Mouse (Mus musculus) forebrain, embryonic 11.5 days (tissue): Measurements from ENCODE around the gene Rpl10a. TPM values are rescaled to one million over a fixed set of nuclear protein-coding genes. Genes with fewer than 3 reads are reported as not detected.
"Not testable (repeated sequence)": the region's sequence is repeated elsewhere in the genome, so short reads cannot be mapped to it uniquely, and the experiment has no call there.

ENCODE experiments used
- ATAC-seq: fragments of 200-750 bp; cut with Nextera tagmentation; replicated peaks from 2 replicates; pipeline ENCODE4 v1.8.0; 2017; ENCODE audit warnings: moderate TSS enrichment; ENCODE audit not compliant: low FRiP score
- DNase-seq: peaks from one replicate; pipeline ENCODE4 v3.0.0-alpha.2; 2017; ENCODE audit warnings: low spot score
- H3K27ac ChIP-seq: fragments of 300-500 bp; sonication (generic); 2 replicates; pipeline ENCODE4 v1.5.1; 2014; ENCODE audit warnings: low read depth, low read length
- H3K27me3 ChIP-seq: fragments of 300-500 bp; sonication (generic); 2 replicates; pipeline ENCODE4 v1.6.1; 2014; ENCODE audit warnings: mild to moderate bottlenecking, low read length, mixed read lengths; ENCODE audit not compliant: control insufficient read depth, insufficient read depth
- H3K36me3 ChIP-seq: fragments of 300-500 bp; sonication (generic); 2 replicates; pipeline ENCODE4 v1.6.1; 2014; ENCODE audit warnings: mild to moderate bottlenecking, low read length, moderate library complexity, mixed read lengths; ENCODE audit not compliant: control insufficient read depth, insufficient read depth
- H3K4me1 ChIP-seq: fragments of 300-500 bp; sonication (generic); replicated peaks from 2 replicates; pipeline ENCODE4 v1.6.1; 2014; ENCODE audit warnings: low read length, mixed read lengths; ENCODE audit not compliant: control insufficient read depth, insufficient read depth
- H3K4me2 ChIP-seq: fragments of 300-500 bp; sonication (generic); 2 replicates; pipeline ENCODE4 v1.6.1; 2014; ENCODE audit warnings: low read depth, mild to moderate bottlenecking, low read length, moderate library complexity, mixed read lengths; ENCODE audit not compliant: severe bottlenecking
- H3K4me3 ChIP-seq: fragments of 300-500 bp; sonication (generic); 2 replicates; pipeline ENCODE4 v1.5.1; 2014; ENCODE audit warnings: low read depth, low read length
- H3K9ac ChIP-seq: fragments of 300-500 bp; sonication (generic); 2 replicates; pipeline ENCODE4 v1.6.1; 2014; ENCODE audit warnings: low read length
- H3K9me3 ChIP-seq: fragments of 300-500 bp; sonication (generic); 2 replicates; pipeline ENCODE4 v1.6.1; 2016; ENCODE audit warnings: low read length, mixed read lengths; ENCODE audit not compliant: control insufficient read depth
- WGBS: fragments of 180-500 bp; shearing (Covaris S2); extraction: QIAGEN DNeasy Blood & Tissue Kit; methylation state at CpG from one replicate; pipeline ENCODE4 v1.1.7; 2014; 5-methylcytosine and 5-hydroxymethylcytosine counted together
- polyA plus RNA-seq: library from polyadenylated mRNA; unstranded; fragments of >200 nt; fragmentation: Nextera tagmentation; extraction: Ambion mirVana; gene quantifications from 2 replicates; pipeline ENCODE4 v1.2.1, GENCODE M21; 2014

The Rpl10a gene
- polyA plus RNA-seq, 1 experiment from 2014 or later, result 490 TPM

- no peak overlapping the region for H3K9ac ChIP-seq
- 0 out of 2 replicates have a peak, but pooled peaks cover 5% of the 10 kb centered on the region for H3K4me1 ChIP-seq
- H3K9me3 ChIP-seq, result no peaks in the 10 kb centered on the region; the same call in 1 of the 2 replicates
- H3K4me2 ChIP-seq, result no peak overlapping the region
- no peaks in the 10 kb centered on the region; the same call in 1 of the 2 replicates for H3K36me3 ChIP-seq
- no peak overlapping the region for H3K27ac ChIP-seq
- ATAC-seq (no peak), DNase-seq (no peak)
- H3K4me3 ChIP-seq, result no peak overlapping the region
- WGBS, result 84% methylated on average over 8 of the region's 8 CpGs
- H3K27me3 ChIP-seq, result no peaks in the 10 kb centered on the region
Measured at GRCm38 (mm10) chr17:28323786-28324185, 4.5 kb upstream of the Rpl10a start.

- H3K4me2 ChIP-seq, DNase-seq, H3K9me3 ChIP-seq, H3K27ac ChIP-seq, H3K4me1 ChIP-seq, H3K9ac ChIP-seq, ATAC-seq, H3K4me3 ChIP-seq, H3K27me3 ChIP-seq, H3K36me3 ChIP-seq: not testable (repeated sequence)
- WGBS, result 93% methylated on average over 7 of the region's 7 CpGs
Measured at GRCm38 (mm10) chr17:28324416-28324815, 3.9 kb upstream of the Rpl10a start.

- WGBS, result 97% methylated on average over 8 of the region's 8 CpGs
- Histone ChIP-seq H3K27me3 (no peaks in the 10 kb centered on the region), H3K36me3 (no peaks in the 10 kb centered on the region; the same call in 1 of the 2 replicates), H3K9ac (no peak overlapping the region; the same call in 1 of the 2 replicates), H3K4me1 (0 out of 2 replicates have a peak, but pooled peaks cover 5% of the 10 kb centered on the region), H3K27ac (no peak overlapping the region), H3K4me3 (no peak overlapping the region), H3K4me2 (no peak overlapping the region), H3K9me3 (no peaks in the 10 kb centered on the region; the same call in 1 of the 2 replicates)
- ATAC-seq, result no peak
- no peak for DNase-seq
Measured at GRCm38 (mm10) chr17:28325751-28326150, 2.5 kb upstream of the Rpl10a start.

GRCm38 (mm10) chr17:28326951-28327350 lies 1.3 kb upstream of the Rpl10a start:
- peaks cover 2% of the 10 kb centered on the region; the same call in 1 of the 2 replicates for H3K36me3 ChIP-seq
- peak overlapping the region; percentile 99; the same call in 1 of the 2 replicates for H3K9ac ChIP-seq
- no peak overlapping the region for H3K27ac ChIP-seq
- 87% methylated on average over 3 of the region's 3 CpGs for WGBS
- H3K27me3 ChIP-seq, result no peaks in the 10 kb centered on the region
- ATAC-seq (no peak), DNase-seq (no peak)
- no peaks in the 10 kb centered on the region; the same call in 1 of the 2 replicates for H3K9me3 ChIP-seq
- H3K4me3 ChIP-seq, result no peak overlapping the region
- 0 out of 2 replicates have a peak, but pooled peaks cover 7% of the 10 kb centered on the region for H3K4me1 ChIP-seq
- no peak overlapping the region for H3K4me2 ChIP-seq

GRCm38 (mm10) chr17:28327673-28328325 lies 472 bp upstream of the Rpl10a start:
- Histone ChIP-seq H3K9me3 (no peaks in the 10 kb centered on the region; the same call in 1 of the 2 replicates), H3K27ac (peak overlapping the region; percentile 62), H3K9ac (peak overlapping the region; percentile 99), H3K27me3 (no peaks in the 10 kb centered on the region), H3K4me1 (0 out of 2 replicates have a peak, but pooled peaks cover 8% of the 10 kb centered on the region), H3K4me2 (peak overlapping the region; percentile 89), H3K4me3 (peak overlapping the region; percentile 93), H3K36me3 (peaks cover 2% of the 10 kb centered on the region; the same call in 1 of the 2 replicates)
- WGBS, result 7% methylated on average over 22 of the region's 22 CpGs
- DNase-seq (no peak), ATAC-seq (peak; percentile 25)

GRCm38 (mm10) chr17:28328946-28329345 lies 675 bp downstream of the Rpl10a start:
- no peaks in the 10 kb centered on the region; the same call in 1 of the 2 replicates for H3K9me3 ChIP-seq
- H3K27me3 ChIP-seq, result no peaks in the 10 kb centered on the region
- ATAC-seq (peak; percentile 14; the same call in 1 of the 2 replicates), DNase-seq (peak; percentile 69)
- peak overlapping the region; percentile 94 for H3K27ac ChIP-seq
- H3K4me1 ChIP-seq, result 0 out of 2 replicates have a peak, but pooled peaks cover 12% of the 10 kb centered on the region
- peak overlapping the region; percentile 99 for H3K9ac ChIP-seq
- H3K4me3 ChIP-seq, result peak overlapping the region; percentile 93
- WGBS, result 1% methylated on average over 25 of the region's 25 CpGs
- peak overlapping the region; percentile 89 for H3K4me2 ChIP-seq
- peaks cover 2% of the 10 kb centered on the region; the same call in 1 of the 2 replicates for H3K36me3 ChIP-seq

- Histone ChIP-seq H3K27me3 (no peaks in the 10 kb centered on the region), H3K9ac (peak overlapping the region; percentile 99), H3K4me2 (peak overlapping the region; percentile 89), H3K4me3 (peak overlapping the region; percentile 93), H3K4me1 (0 out of 2 replicates have a peak, but pooled peaks cover 12% of the 10 kb centered on the region), H3K9me3 (no peaks in the 10 kb centered on the region), H3K36me3 (peaks cover 2% of the 10 kb centered on the region; the same call in 1 of the 2 replicates), H3K27ac (0 out of 2 replicates have a peak overlapping the region, but pooled peaks have one; percentile 94)
- 7% methylated on average over 4 of the region's 4 CpGs for WGBS
- ATAC-seq, result no peak
- DNase-seq, result no peak
Measured at GRCm38 (mm10) chr17:28329503-28330231, 1.4 kb downstream of the Rpl10a start.

GRCm38 (mm10) chr17:28330232-28330546 lies 1.9 kb downstream of the Rpl10a start:
- Histone ChIP-seq H3K4me3 (peak overlapping the region; percentile 93), H3K27ac (no peak overlapping the region), H3K9me3 (no peaks in the 10 kb centered on the region), H3K4me1 (0 out of 2 replicates have a peak, but pooled peaks cover 12% of the 10 kb centered on the region), H3K36me3 (peaks cover 2% of the 10 kb centered on the region; the same call in 1 of the 2 replicates), H3K4me2 (peak overlapping the region; percentile 89), H3K9ac (peak overlapping the region; percentile 99), H3K27me3 (no peaks in the 10 kb centered on the region)
- no peak for DNase-seq
- WGBS, result 42% methylated on average over 2 of the region's 2 CpGs
- ATAC-seq, result no peak
